Mouse (Mus musculus) embryo, embryonic 11.5 days (tissue): ENCODE data around the gene Gm5624.
"Not testable (repeated sequence)": the region's sequence is repeated elsewhere in the genome, so short reads cannot be mapped to it uniquely, and the experiment has no call there.

ENCODE experiments used
- DNase-seq: peaks from one replicate; pipeline ENCODE4 v3.0.0-alpha.2; 2012; ENCODE audit warnings: low read depth, low spot score

Gm5624 gene

GRCm38 (mm10) chr14:44627737-44628136 lies at the start of gene Gm5624:
TSS of gene Gm5624 (minus strand) at chr14:44627938.
- DNase-seq = not testable (repeated sequence)

- DNase-seq = not testable (repeated sequence)
Observed at GRCm38 (mm10) chr14:44591765-44592164, 36.0 kb downstream of the Gm5624 start.

- not testable (repeated sequence) for DNase-seq
Observed at GRCm38 (mm10) chr14:44582853-44583252, 44.9 kb downstream of the Gm5624 start, which contains the start of gene Gm8247. TSS of gene Gm8247 (plus strand) at chr14:44583153.

GRCm38 (mm10) chr14:44547961-44548360 lies 79.8 kb downstream of the Gm5624 start:
- DNase-seq = not testable (repeated sequence)

DNA sequence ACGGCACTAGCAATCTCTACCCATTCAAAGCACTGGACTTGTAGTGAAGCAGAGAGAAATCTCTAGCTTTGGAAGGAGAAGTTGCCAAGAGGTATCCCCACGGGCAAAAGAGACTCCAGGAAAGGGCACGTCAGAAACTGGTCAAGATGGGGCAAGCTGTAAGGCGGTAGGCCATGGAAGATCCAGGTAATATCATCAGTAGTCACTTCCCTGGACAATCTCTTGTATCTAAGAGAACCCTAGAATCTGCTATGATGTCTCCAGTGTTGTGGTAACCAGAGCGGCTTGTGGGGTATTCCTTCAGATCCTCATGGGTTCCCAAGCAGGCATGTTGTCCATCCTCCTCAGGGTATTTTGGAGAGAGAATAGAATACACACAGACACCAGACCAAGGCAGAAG lies 109.8 kb downstream of the Gm5624 start, which contains the start of gene Gm17093:
Gm17093 (plus strand) TSS at position 301 of the 400 bp plus-strand sequence.
- DNase-seq = not testable (repeated sequence)
